Mouse (Mus musculus) liver, embryonic 14.5 days (tissue): ENCODE measurements around the gene Kirrel2.

ENCODE experiments used
- CTCF ChIP-seq: IDR thresholded peaks from 2 replicates; pipeline ENCODE4 v1.5.1; 2016; ENCODE audit warnings: antibody characterized with exemption, low read depth, control low read depth
- EP300 ChIP-seq: IDR thresholded peaks from 2 replicates; pipeline ENCODE4 v1.6.1; 2016; ENCODE audit warnings: antibody characterized with exemption, low read depth

DNA sequence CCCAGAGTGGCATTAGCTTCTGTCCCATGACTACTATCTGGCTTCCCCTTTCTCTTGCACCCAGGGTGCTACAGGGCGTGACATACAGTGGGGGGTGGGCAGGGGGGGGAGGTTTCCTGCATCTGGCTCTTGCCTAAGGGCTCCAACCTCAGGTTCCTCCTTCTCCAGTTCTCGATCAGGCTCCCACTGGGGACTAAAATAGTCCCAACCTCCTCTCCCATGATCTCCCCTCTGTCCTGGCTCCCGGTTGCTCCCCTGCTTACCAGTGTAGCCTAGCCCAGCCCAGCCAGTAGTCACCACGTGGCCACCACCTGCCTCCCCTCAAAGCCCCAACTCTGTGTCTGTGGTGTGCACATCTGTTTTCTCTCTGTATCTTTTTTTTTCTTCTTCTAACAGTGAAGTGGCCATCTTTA is 44.7 kb downstream of the Kirrel2 start:
- TF ChIP-seq CTCF = no peak
- TF ChIP-seq EP300 = no peak
